Mouse (Mus musculus): ENCODE results near the gene Fam84b. TPM values are rescaled to one million over a fixed set of nuclear protein-coding genes. Genes with fewer than 3 reads are reported as not detected.

The Fam84b gene
- polyA plus RNA-seq (2012; rRNA removed) = 1.6 and 2.0 TPM in 2 replicates

DNA sequence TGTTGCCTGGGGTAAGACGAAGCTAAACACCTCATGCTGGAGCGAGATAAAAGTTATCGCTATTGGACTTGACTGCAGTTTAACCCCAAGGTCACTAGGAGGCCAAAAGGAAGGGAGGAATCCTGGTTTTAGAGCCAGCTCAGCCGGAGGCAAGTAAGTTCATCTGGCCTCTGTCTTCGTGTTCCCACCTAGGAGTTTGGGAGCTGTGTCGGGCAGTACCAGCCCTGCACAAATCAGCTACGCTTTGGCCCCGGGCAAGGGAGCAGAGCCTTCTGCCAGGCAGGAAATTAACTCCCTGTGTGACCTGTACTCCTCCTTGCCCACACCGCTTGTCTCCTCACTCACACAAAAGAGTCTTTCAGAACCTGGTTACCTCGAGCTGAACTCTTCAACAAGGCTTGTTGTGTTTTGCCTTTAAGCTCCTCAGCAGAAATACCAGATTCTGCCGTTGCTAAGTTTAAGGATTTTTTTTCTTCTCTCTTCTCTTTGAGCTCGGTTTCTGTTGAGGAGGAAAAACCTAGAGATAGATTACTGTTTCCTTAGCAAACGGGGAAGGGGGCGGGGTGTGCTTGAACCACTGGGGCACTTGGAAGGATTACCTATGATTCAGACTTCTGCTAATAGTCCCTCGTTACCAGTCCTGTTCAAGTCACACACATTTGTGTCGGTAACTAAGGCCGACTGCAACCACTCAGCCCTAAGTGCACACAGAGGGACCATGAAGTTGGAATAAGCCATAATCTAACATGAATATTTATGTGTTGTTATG lies at the start of gene Fam84b:
Gene Fam84b, minus strand, starts transcription at position 548 of the 769 bp plus-strand sequence.

Other genes starting within 250 kb of the Fam84b start
- gene A1bg, start 69.2 kb upstream of the Fam84b start, polyA plus RNA-seq (2012; rRNA removed) = not detected in 2 replicates

Data from liver, embryonic 14 days (tissue).